Mouse (Mus musculus) spleen, adult 2 months (tissue): ENCODE measurements around the gene Rufy3. TPM values are rescaled to one million over a fixed set of nuclear protein-coding genes. Genes with fewer than 3 reads are reported as not detected.

ENCODE experiments used
- DNase-seq, 2 experiments: peaks; one replicate each; pipeline versions ENCODE4 v3.0.0 to v3.0.0-alpha.2; 2012 to 2021; ENCODE audit warnings: low spot score in 2 of 2, low read depth in 1 of 2
- H3K27ac ChIP-seq: fragments of 200-500 bp; 2 replicates; pipeline ENCODE4 v1.5.1; 2012; ENCODE audit warnings: low read length, inconsistent platforms; ENCODE audit not compliant: insufficient read depth
- H3K27me3 ChIP-seq: fragments of 200-500 bp; 2 replicates; pipeline ENCODE4 v1.6.1; 2012; ENCODE audit warnings: mild to moderate bottlenecking, moderate library complexity, low read length, inconsistent platforms; ENCODE audit not compliant: control insufficient read depth, insufficient read depth
- H3K36me3 ChIP-seq: fragments of 200-500 bp; 2 replicates; pipeline ENCODE4 v1.6.1; 2012; ENCODE audit warnings: mild to moderate bottlenecking, low read length, inconsistent platforms; ENCODE audit not compliant: control insufficient read depth, insufficient read depth
- H3K4me1 ChIP-seq: fragments of 200-500 bp; 2 replicates; pipeline ENCODE4 v1.6.1; 2011; ENCODE audit warnings: inconsistent platforms; ENCODE audit not compliant: control insufficient read depth, insufficient read depth, insufficient read length
- H3K4me3 ChIP-seq: fragments of 200-500 bp; 2 replicates; pipeline ENCODE4 v1.5.1; 2011; ENCODE audit warnings: mild to moderate bottlenecking, inconsistent platforms; ENCODE audit not compliant: insufficient read depth, insufficient read length; ENCODE audit errors: extremely low read depth
- CTCF ChIP-seq: fragments of 200-500 bp; IDR thresholded peaks from 2 replicates; pipeline ENCODE4 v1.5.1; 2011; ENCODE audit warnings: mild to moderate bottlenecking, inconsistent platforms; ENCODE audit not compliant: insufficient read depth, insufficient read length, insufficient replicate concordance; ENCODE audit errors: extremely low read depth
- POLR2A ChIP-seq: fragments of 200-500 bp; IDR thresholded peaks from 2 replicates; pipeline ENCODE4 v1.6.1; 2011; ENCODE audit warnings: low read depth, low read length, inconsistent platforms
- WGBS: fragments of 180-500 bp; shearing (Covaris S2); methylation state at CpG from one replicate; pipeline ENCODE4 v1.1.7; 2018; 5-methylcytosine and 5-hydroxymethylcytosine counted together
- polyA plus RNA-seq: library from polyadenylated mRNA; depleted of rRNA; stranded (reverse); fragments of >200 nt; gene quantifications from 2 replicates; pipeline ENCODE4 v1.2.3, GENCODE M21; 2012

Rufy3 gene
- polyA plus RNA-seq, 1 experiment: 3.7 TPM

GRCm38 (mm10) chr5:88565148-88566033 lies 551 bp downstream of the Rufy3 start:
- no peaks in the 10 kb centered on the region for H3K36me3 ChIP-seq
- H3K27ac ChIP-seq: peak overlapping the region; percentile 71
- TF ChIP-seq POLR2A (no peak), CTCF (no peak)
- 2% methylated on average over 88 of the region's 119 CpGs for WGBS
- DNase-seq: peak in 1 of 2 experiments; percentile 43
- peaks cover 2% of the 10 kb centered on the region for H3K4me1 ChIP-seq
- peak overlapping the region; percentile 98 for H3K4me3 ChIP-seq
- no peaks in the 10 kb centered on the region for H3K27me3 ChIP-seq

- Histone ChIP-seq H3K36me3 (peaks cover 1% of the 10 kb centered on the region; the same call in 1 of the 2 replicates), H3K27ac (no peak overlapping the region), H3K27me3 (no peaks in the 10 kb centered on the region), H3K4me3 (peak overlapping the region; percentile 98), H3K4me1 (peaks cover under 1% of the 10 kb centered on the region)
- WGBS: 21% methylated on average over 14 of the region's 14 CpGs
- no peak for TF ChIP-seq POLR2A
- no peak for TF ChIP-seq CTCF
- no peak for DNase-seq
Measured at GRCm38 (mm10) chr5:88566034-88566841, 1.4 kb downstream of the Rufy3 start.

- peaks cover 1% of the 10 kb centered on the region; the same call in 1 of the 2 replicates for H3K36me3 ChIP-seq
- H3K27me3 ChIP-seq: no peaks in the 10 kb centered on the region
- no peak overlapping the region for H3K4me3 ChIP-seq
- H3K4me1 ChIP-seq: peaks cover 8% of the 10 kb centered on the region
- H3K27ac ChIP-seq: no peak overlapping the region
- TF ChIP-seq POLR2A: no peak
- no peak for TF ChIP-seq CTCF
- 93% methylated on average over 3 of the region's 3 CpGs for WGBS
- no peak for DNase-seq
Measured at GRCm38 (mm10) chr5:88569541-88569940, 4.7 kb downstream of the Rufy3 start.

- Histone ChIP-seq H3K27ac (no peak overlapping the region), H3K36me3 (peaks cover 1% of the 10 kb centered on the region; the same call in 1 of the 2 replicates), H3K4me1 (peaks cover 10% of the 10 kb centered on the region; the same call in 1 of the 2 replicates), H3K4me3 (no peak overlapping the region), H3K27me3 (no peaks in the 10 kb centered on the region)
- TF ChIP-seq POLR2A (no peak), CTCF (no peak)
- 75% methylated on average over 3 of the region's 3 CpGs for WGBS
- DNase-seq: no peak
Measured at GRCm38 (mm10) chr5:88574829-88575228, 10.0 kb downstream of the Rufy3 start.

- no peak for DNase-seq
- Histone ChIP-seq H3K4me3 (no peak overlapping the region), H3K36me3 (peaks cover 1% of the 10 kb centered on the region; the same call in 1 of the 2 replicates), H3K4me1 (peaks cover 10% of the 10 kb centered on the region; the same call in 1 of the 2 replicates), H3K27me3 (no peaks in the 10 kb centered on the region), H3K27ac (peak overlapping the region; percentile 9; the same call in 1 of the 2 replicates)
- TF ChIP-seq POLR2A: no peak
- 81% methylated on average over 3 of the region's 3 CpGs for WGBS
Measured at GRCm38 (mm10) chr5:88575506-88576338, 10.9 kb downstream of the Rufy3 start.

- H3K4me3 ChIP-seq: no peak overlapping the region
- no peaks in the 10 kb centered on the region for H3K27me3 ChIP-seq
- no peaks in the 10 kb centered on the region for H3K36me3 ChIP-seq
- no peak for DNase-seq
- WGBS: 80% methylated on average over 10 of the region's 10 CpGs
- H3K4me1 ChIP-seq: peaks cover 3% of the 10 kb centered on the region; the same call in 1 of the 2 replicates
- TF ChIP-seq CTCF (no peak), POLR2A (no peak)
- H3K27ac ChIP-seq: no peak overlapping the region
Measured at GRCm38 (mm10) chr5:88580681-88581080, 15.8 kb downstream of the Rufy3 start.
